Mouse (Mus musculus) thymus, postnatal 10 days (tissue): ENCODE measurements around the gene Bag5.

Experiments
- DNase-seq, 2 experiments: peaks; one replicate each; pipeline ENCODE4 v3.0.0; 2021; ENCODE audit warnings: low spot score in 2 of 2

Bag5 gene

DNA sequence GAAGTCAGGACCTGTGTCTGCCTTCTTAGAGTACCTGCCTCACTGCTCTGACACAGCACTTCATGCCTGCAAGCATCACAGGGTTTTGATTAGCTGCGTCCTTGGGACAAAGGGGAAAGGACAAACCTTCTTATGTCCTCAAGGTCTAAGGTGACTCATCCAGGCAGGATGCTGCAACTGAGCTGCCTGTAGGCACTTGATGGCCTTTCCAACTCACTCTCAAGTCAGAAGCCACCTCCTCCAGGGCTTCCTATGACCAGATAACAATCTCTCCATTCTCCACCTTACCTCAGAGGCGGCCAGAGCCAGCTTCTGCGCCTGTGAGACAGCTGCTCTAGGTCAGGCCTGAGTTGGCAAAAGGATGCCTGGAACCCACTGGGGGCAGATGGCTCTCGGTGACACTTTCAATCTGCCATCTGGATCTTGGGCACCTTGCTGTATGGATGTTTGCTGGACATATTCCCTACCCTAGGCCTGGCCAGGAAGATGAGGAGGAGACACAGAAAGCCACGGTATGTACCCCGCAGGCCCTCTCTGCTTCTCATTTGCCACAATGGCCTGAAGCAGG is 14.6 kb downstream of the Bag5 start:
- DNase-seq, result no peak

GRCm38 (mm10) chr12:111697708-111698107 is 15.3 kb downstream of the Bag5 start:
- no peak for DNase-seq

DNA sequence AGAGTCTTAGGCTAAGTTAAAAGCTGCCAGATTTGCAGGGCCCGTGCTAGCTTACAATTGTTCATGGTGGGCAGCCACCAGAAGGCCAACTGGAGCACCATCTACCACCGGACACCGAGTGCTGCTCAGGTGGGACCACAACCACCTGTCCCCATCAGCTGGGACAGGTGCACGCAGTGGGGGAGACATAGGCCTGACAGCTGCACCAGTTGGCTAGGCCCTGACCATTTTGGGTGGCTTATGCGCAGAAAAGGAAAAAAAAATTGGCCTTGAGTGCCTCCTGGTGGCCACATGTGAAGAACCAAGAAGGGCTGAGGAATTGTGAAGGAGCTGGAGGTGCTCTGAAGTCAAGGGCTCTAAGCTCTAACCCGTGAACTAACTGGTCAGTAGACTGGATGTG is 16.8 kb downstream of the Bag5 start:
- peak; percentile 62 to 75 for DNase-seq

DNA sequence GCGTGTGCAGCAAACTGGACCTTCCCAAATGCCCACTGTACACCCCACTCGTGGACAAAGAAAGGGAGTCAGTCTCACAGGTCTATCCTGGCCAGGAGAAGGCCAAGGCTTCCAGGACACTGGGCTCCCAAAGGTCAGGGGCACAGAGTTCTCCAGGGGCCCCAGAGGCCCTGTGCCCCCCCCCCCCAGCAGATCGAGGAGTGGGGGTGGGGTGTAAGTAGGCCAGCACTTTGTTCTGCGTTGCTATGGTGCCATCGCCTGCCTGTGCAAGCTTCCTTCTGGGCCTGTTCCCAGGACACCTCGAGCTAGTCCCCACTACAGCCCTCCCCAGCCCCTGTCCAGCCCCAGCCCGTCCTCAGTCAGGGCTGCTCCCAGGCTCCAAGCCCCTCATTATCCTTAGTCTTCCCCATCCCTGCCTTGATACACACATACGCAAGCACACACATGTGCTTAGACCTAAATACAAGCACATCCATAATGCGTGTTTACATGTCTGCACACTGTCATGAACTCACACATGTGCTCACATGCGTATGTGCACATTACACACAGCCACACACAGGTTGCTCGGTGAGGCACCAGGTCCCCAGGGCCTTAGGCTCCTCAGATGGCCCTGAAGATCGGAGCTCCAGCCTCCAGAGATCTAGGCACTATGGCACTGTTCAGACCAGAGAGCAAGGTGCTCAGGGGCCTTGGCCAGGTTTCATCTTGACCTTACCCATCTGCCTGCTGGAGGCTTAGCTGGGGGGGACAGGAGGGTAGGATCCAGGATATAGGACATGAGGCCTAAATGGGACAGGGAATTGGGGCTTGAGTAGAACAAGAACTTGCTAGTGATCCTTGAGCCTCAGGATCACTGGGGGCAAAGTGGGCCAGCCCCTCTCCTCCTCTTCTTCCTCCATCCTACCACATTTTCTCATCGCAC is 17.9 kb downstream of the Bag5 start:
- DNase-seq, result no peak

DNA sequence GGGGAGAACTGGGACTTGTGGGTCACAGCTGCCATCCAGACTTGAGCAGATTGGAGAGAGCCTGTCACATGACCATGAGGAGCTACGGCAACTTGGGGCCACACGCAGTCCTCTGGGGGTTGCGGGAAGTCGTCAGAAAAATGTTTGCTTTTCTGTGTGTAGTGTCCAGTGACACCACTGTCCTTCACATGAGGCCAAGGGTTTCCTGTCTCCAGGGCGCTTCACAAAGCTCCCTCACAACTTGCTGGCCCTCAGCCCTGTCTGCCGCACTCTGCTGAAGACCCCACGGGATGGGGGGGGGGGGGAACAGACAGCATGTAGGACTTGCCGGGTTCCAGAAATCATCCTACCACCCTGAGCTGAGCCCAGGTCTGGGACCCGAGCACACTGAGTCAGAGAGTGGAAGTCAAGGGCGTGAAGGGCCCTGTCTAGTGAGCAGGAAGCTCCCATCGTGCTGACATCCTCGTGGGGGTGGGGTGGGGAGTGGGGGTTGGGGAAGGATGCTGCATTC is 18.7 kb downstream of the Bag5 start:
- no peak for DNase-seq

- DNase-seq, result no peak
Measured at GRCm38 (mm10) chr12:111693341-111694270, 19.5 kb downstream of the Bag5 start.

GRCm38 (mm10) chr12:111692899-111693298 is 20.2 kb downstream of the Bag5 start:
- no peak for DNase-seq

- DNase-seq, result peak; percentile 57 to 63
Measured at GRCm38 (mm10) chr12:111691346-111691872, 21.6 kb downstream of the Bag5 start.

- no peak for DNase-seq
Measured at GRCm38 (mm10) chr12:111689426-111689825, 23.6 kb downstream of the Bag5 start.

DNA sequence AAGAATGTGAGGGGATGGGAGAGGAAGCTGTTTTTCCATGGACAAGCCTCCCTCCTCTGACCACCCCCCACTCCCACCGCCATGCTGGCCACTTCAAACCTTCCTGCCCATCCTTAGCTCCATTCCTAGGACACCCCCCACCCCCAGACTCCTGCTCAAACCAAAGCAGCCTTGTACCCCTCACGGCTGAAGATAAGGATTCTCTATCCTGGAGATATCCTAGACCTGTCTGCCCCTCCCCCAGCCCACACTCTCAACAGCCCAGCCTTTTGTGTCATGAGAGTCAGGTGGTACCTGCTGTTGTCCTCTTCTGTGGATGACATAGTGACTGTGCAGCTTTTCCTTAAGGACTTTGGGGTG is 25.0 kb downstream of the Bag5 start:
- no peak for DNase-seq

- DNase-seq, result no peak
Measured at GRCm38 (mm10) chr12:111687350-111688068, 25.5 kb downstream of the Bag5 start.

GRCm38 (mm10) chr12:111686390-111686789 is 26.7 kb downstream of the Bag5 start:
- no peak for DNase-seq

- no peak for DNase-seq
Measured at GRCm38 (mm10) chr12:111682806-111683205, 30.3 kb downstream of the Bag5 start.

GRCm38 (mm10) chr12:111682003-111682402 is 31.1 kb downstream of the Bag5 start:
- DNase-seq, result no peak

DNA sequence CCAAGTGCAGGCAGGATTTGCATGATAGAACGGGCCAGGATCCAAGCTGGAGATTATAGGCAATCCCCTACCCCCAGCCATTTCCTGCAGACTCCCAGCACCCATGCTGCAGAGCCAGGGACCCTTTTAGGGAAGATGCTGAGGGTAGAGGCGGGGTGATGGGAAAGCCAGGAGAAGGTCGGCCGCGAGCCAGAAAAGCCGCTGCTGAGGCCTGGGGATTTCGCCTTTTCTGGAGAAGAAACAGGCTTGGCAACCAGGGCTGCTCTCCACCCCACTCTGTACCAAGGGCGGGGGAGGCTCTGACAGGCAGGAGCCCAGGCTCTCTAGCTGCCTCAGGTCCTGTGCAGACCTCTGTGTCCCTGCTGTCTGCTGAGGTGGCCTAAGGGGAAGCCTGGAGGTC is 31.8 kb downstream of the Bag5 start:
- DNase-seq, result no peak

- DNase-seq, result no peak
Measured at GRCm38 (mm10) chr12:111680661-111681060, 32.4 kb downstream of the Bag5 start.

DNA sequence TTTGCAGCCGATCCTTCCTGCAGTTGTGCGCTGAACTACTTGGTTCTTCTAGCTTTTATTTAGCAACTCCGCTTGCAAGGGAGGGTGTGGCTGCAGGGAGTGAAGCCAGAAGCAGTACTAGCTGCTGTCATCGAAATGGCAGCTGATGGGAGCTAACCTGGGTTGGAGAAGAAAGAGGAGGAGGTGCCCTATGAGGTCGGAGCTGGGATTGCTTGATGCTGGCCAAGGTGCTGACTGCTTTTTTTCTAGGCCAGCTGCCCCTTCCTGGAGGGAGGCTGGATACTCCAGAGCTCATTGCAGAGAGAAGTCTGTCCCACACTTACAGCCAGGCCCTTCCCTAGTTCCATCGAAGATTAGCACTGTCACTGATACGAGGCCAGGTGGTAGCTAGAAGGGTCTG is 34.1 kb downstream of the Bag5 start:
- DNase-seq, result no peak

DNA sequence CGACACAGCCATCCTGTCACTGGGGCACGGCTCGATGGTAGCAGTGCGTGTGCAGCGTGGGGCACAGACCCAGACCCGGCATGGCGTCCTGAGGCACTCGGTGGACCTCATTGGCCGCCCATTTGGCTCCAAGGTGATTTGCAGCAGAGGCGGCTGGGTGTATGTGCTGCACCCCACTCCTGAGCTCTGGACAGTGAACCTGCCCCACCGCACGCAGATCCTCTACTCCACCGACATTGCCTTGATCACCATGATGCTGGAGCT is 34.5 kb downstream of the Bag5 start:
- DNase-seq, result no peak

GRCm38 (mm10) chr12:111677882-111678669 is 35.0 kb downstream of the Bag5 start, which contains the start of gene Trmt61a:
Gene Trmt61a, plus strand, starts transcription at chr12:111678105.
- DNase-seq, result peak; percentile 80 to 90

DNA sequence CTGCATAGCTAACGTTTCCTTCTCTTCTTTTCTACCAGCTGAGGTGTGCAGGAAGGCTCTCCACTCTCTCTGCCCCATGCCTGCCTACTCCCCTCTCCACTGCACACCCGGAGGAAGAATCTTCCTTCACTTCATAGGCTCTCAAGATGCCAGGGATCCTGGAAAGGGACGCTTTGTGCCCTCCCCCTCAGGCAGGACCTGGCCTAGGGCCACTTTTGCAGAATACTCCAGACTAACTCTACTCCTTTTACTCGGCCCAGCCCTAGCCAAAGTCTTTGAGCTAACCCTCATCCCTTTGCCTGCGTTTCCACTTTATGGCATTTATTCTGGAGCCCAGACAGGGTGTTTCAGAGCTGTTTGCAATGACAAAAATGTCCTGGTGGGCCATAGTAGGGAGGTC is 35.6 kb downstream of the Bag5 start:
- DNase-seq, result no peak
